Mouse (Mus musculus) testis, adult 2 months (tissue): ENCODE results near the gene Zdhhc13.

ENCODE experiments used
- CTCF ChIP-seq: fragments of 200-500 bp; IDR thresholded peaks from 2 replicates; pipeline ENCODE4 v1.5.1; 2012; ENCODE audit warnings: low read depth, mild to moderate bottlenecking, inconsistent platforms, low read length, moderate library complexity; ENCODE audit not compliant: control insufficient read depth, insufficient read depth, insufficient replicate concordance
- POLR2A ChIP-seq: fragments of 200-500 bp; IDR thresholded peaks from 2 replicates; pipeline ENCODE4 v1.6.1; 2012; ENCODE audit warnings: low read depth, mild to moderate bottlenecking, inconsistent platforms, low read length, moderate library complexity; ENCODE audit not compliant: control insufficient read depth

DNA sequence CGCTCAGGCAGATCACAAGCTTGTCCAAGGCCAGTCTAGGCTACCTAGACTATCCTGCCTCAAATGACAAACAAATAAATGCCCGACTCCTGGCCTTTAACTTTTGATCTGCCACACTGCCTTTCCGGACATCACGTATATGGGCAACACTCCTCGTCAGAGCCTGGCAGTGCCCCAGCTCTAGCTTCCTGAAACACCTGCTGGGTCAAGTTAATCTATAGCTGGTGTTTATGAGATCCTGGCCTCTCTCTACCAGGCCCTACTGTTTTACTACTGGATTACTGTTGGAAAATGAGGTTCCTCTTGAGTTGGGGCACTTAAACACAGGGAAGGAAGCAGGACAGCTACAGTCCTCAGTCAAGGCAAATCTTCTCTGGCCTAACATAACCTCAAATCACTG lies 15.5 kb upstream of the Zdhhc13 start:
- TF ChIP-seq POLR2A (no peak), CTCF (no peak)
